Mouse (Mus musculus) ES-Bruce4 (cell line): ENCODE measurements around the gene Spred1.

Experiments used
- CTCF ChIP-seq: IDR thresholded peaks from one replicate; pipeline ENCODE4 v1.8.1; 2011; ENCODE audit warnings: low read depth, low read length
- EP300 ChIP-seq: IDR thresholded peaks from 2 replicates; pipeline ENCODE4 v1.6.1; 2011; ENCODE audit warnings: low read depth, low read length; ENCODE audit not compliant: insufficient read depth
- POLR2A ChIP-seq: IDR thresholded peaks from one replicate; pipeline ENCODE4 v1.8.1; 2011; ENCODE audit warnings: low read length; ENCODE audit not compliant: insufficient read depth

DNA sequence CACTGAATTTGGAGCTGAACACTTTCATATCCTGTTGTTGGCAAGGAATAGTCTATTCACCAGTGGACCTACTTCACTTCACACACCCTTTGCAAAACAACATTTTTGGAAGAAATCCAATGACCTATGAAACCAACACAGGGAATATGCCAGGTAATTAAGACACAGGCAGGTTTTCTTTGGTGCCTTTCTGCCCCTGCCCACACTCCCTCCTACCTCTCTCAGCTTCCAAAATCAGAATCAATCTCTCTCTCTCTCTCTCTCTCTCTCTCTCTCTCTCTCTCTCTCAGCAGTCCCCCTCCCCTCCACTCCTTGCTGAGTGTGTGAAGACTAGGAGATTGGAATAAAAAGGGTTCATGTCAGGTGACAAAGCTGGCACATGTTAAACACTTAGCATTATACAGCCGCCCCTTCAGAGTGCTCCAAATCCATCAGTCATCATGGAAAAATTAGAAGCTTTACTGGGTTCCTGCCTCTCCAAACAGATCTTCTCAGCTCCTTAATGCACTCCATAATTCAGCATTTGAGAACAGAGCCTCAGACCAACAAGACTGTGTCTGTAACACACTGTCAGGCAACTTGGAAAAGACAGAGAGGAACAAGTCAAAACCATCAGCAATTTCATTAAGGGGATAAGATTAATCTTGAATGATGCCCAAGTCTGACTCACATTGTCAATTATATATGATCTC lies 34.3 kb upstream of the Spred1 start:
- no peak for TF ChIP-seq CTCF
- TF ChIP-seq POLR2A, result no peak
- no peak for TF ChIP-seq EP300
